Mouse (Mus musculus) kidney, embryonic 15.5 days (tissue): ENCODE measurements around the gene Hist1h1b. TPM values are rescaled to one million over a fixed set of nuclear protein-coding genes. Genes with fewer than 3 reads are reported as not detected.
"Not testable (repeated sequence)": the region's sequence is repeated elsewhere in the genome, so short reads cannot be mapped to it uniquely, and the experiment has no call there.

ENCODE experiments used
- ATAC-seq: fragments of 200-750 bp; cut with Nextera tagmentation; replicated peaks from 2 replicates; pipeline ENCODE4 v1.8.0; 2017; ENCODE audit warnings: moderate TSS enrichment; ENCODE audit not compliant: low FRiP score
- H3K27ac ChIP-seq: fragments of 300-500 bp; sonication (generic); 2 replicates; pipeline ENCODE4 v1.5.1; 2015; ENCODE audit warnings: mild to moderate bottlenecking, inconsistent platforms
- H3K27me3 ChIP-seq: fragments of 300-500 bp; sonication (generic); 2 replicates; pipeline ENCODE4 v1.6.1; 2015; ENCODE audit warnings: inconsistent platforms
- H3K36me3 ChIP-seq: fragments of 300-500 bp; sonication (generic); 2 replicates; pipeline ENCODE4 v1.6.1; 2015; ENCODE audit warnings: inconsistent platforms
- H3K4me1 ChIP-seq: fragments of 300-500 bp; sonication (generic); 2 replicates; pipeline ENCODE4 v1.6.1; 2015; ENCODE audit warnings: inconsistent platforms
- H3K4me2 ChIP-seq: fragments of 300-500 bp; sonication (generic); 2 replicates; pipeline ENCODE4 v1.6.1; 2015; ENCODE audit warnings: moderate library complexity, mild to moderate bottlenecking, inconsistent platforms
- H3K4me3 ChIP-seq: fragments of 300-500 bp; sonication (generic); replicated peaks from 2 replicates; pipeline ENCODE4 v1.5.1; 2015; ENCODE audit warnings: mild to moderate bottlenecking, inconsistent platforms
- H3K9ac ChIP-seq: fragments of 300-500 bp; sonication (generic); 2 replicates; pipeline ENCODE4 v1.6.1; 2015; ENCODE audit warnings: mild to moderate bottlenecking, inconsistent platforms
- H3K9me3 ChIP-seq: fragments of 300-500 bp; sonication (generic); replicated peaks from 2 replicates; pipeline ENCODE4 v1.6.1; 2016; ENCODE audit warnings: inconsistent platforms
- WGBS: fragments of 180-500 bp; shearing (Covaris S2); methylation state at CpG from one replicate; pipeline ENCODE4 v1.1.7; 2015; ENCODE audit warnings: mixed read lengths; 5-methylcytosine and 5-hydroxymethylcytosine counted together
- polyA plus RNA-seq: library from polyadenylated mRNA; unstranded; fragments of >200 nt; fragmentation: Nextera tagmentation; extraction: Ambion mirVana; gene quantifications from 2 replicates; pipeline ENCODE4 v1.2.1, GENCODE M21; 2015

The Hist1h1b gene
- polyA plus RNA-seq: 24.0 and 28.9 TPM in 2 replicates

GRCm38 (mm10) chr13:21779767-21780731 is at the start of gene Hist1h1b:
TSS of gene Hist1h1b (minus strand) at chr13:21780625.
- peak; percentile 62 for ATAC-seq
- Histone ChIP-seq H3K9ac (peak within 1 kb of the TSS; percentile 85), H3K27me3 (no peaks in the 10 kb centered on the region), H3K4me2 (peak within 1 kb of the TSS; percentile 74), H3K4me3 (peak within 1 kb of the TSS; percentile 52), H3K27ac (peak within 1 kb of the TSS; percentile 98), H3K4me1 (peaks cover 29% of the 10 kb centered on the region), H3K9me3 (no peaks in the 10 kb centered on the region), H3K36me3 (no peaks in the 10 kb centered on the region)
- WGBS: under 1% methylated on average over 44 of the region's 44 CpGs

GRCm38 (mm10) chr13:21828511-21828910 is 48.1 kb upstream of the Hist1h1b start:
- Histone ChIP-seq H3K4me1 (no peaks in the 10 kb centered on the region), H3K27ac (no peak overlapping the region), H3K4me2 (no peak overlapping the region), H3K36me3 (no peaks in the 10 kb centered on the region; the same call in 1 of the 2 replicates), H3K4me3 (no peak overlapping the region), H3K9ac (no peak overlapping the region), H3K27me3 (no peaks in the 10 kb centered on the region), H3K9me3 (no peaks in the 10 kb centered on the region)
- no peak for ATAC-seq
- 92% methylated on average over 3 of the region's 3 CpGs for WGBS

- H3K4me3 ChIP-seq, H3K4me2 ChIP-seq, H3K9ac ChIP-seq, H3K36me3 ChIP-seq, ATAC-seq, H3K9me3 ChIP-seq, H3K27ac ChIP-seq, H3K4me1 ChIP-seq, H3K27me3 ChIP-seq: not testable (repeated sequence)
- 80% methylated on average over 7 of the region's 16 CpGs for WGBS
These were observed 39.9 kb upstream of the Hist1h1b start for GRCm38 (mm10) chr13:21820082-21820890.

GRCm38 (mm10) chr13:21812092-21812491 is 31.7 kb upstream of the Hist1h1b start:
- H3K9me3 ChIP-seq, H3K9ac ChIP-seq, H3K36me3 ChIP-seq, H3K27me3 ChIP-seq, H3K4me1 ChIP-seq: not testable (repeated sequence)
- peak overlapping the region; percentile 50 for H3K4me2 ChIP-seq
- H3K4me3 ChIP-seq: peak overlapping the region; percentile 25; the same call in 1 of the 2 replicates
- WGBS: under 1% methylated on average over 14 of the region's 14 CpGs
- peak; percentile 47 for ATAC-seq
- peak overlapping the region; percentile 75 for H3K27ac ChIP-seq

- not testable (repeated sequence) for H3K9me3 ChIP-seq, H3K27me3 ChIP-seq, H3K9ac ChIP-seq, H3K4me1 ChIP-seq, H3K36me3 ChIP-seq
- H3K27ac ChIP-seq: peak within 1 kb of the TSS; percentile 75
- H3K4me3 ChIP-seq: peak within 1 kb of the TSS; percentile 25; the same call in 1 of the 2 replicates
- H3K4me2 ChIP-seq: peak within 1 kb of the TSS; percentile 50
- WGBS: no CpG with 5 or more reads among the region's 24 CpGs
- peak; percentile 41 for ATAC-seq
These were observed 31.1 kb upstream of the Hist1h1b start, which contains the start of gene Hist1h4m for GRCm38 (mm10) chr13:21811539-21811938. TSS of gene Hist1h4m (plus strand) at chr13:21811746.

- not testable (repeated sequence) for H3K9ac ChIP-seq, H3K4me1 ChIP-seq, H3K27ac ChIP-seq, H3K27me3 ChIP-seq, H3K36me3 ChIP-seq, H3K9me3 ChIP-seq, H3K4me2 ChIP-seq, H3K4me3 ChIP-seq
- no CpG with 5 or more reads among the region's 8 CpGs for WGBS
- ATAC-seq: peak; percentile 34
These were observed 30.6 kb upstream of the Hist1h1b start for GRCm38 (mm10) chr13:21811074-21811473.

- H3K36me3 ChIP-seq, H3K27ac ChIP-seq, H3K4me2 ChIP-seq, H3K4me3 ChIP-seq, H3K4me1 ChIP-seq, H3K27me3 ChIP-seq, H3K9ac ChIP-seq, H3K9me3 ChIP-seq: not testable (repeated sequence)
- peak; percentile 98 for ATAC-seq
- WGBS: no CpG with 5 or more reads among the region's 23 CpGs
These were observed 29.6 kb upstream of the Hist1h1b start, which contains the start of the genes Hist1h2bq and Hist1h2ao for GRCm38 (mm10) chr13:21810073-21810472. TSS of gene Hist1h2bq (minus strand) at chr13:21810197. TSS of gene Hist1h2ao (plus strand) at chr13:21810465.

GRCm38 (mm10) chr13:21803058-21803457 is 22.6 kb upstream of the Hist1h1b start:
- H3K9me3 ChIP-seq, H3K27me3 ChIP-seq, H3K4me1 ChIP-seq, H3K4me3 ChIP-seq, H3K36me3 ChIP-seq, H3K27ac ChIP-seq, H3K4me2 ChIP-seq, H3K9ac ChIP-seq: not testable (repeated sequence)
- ATAC-seq: peak; percentile 77
- no CpG with 5 or more reads among the region's 4 CpGs for WGBS

- not testable (repeated sequence) for H3K27me3 ChIP-seq, H3K9ac ChIP-seq
These were observed 16.7 kb upstream of the Hist1h1b start for GRCm38 (mm10) chr13:21797163-21797562.

GRCm38 (mm10) chr13:21795584-21795983 is 15.2 kb upstream of the Hist1h1b start:
- no peak overlapping the region for H3K27ac ChIP-seq
- H3K4me3 ChIP-seq: no peak overlapping the region
- 89% methylated on average over 7 of the region's 7 CpGs for WGBS
- no peaks in the 10 kb centered on the region for H3K9me3 ChIP-seq
- H3K9ac ChIP-seq: no peak overlapping the region
- no peaks in the 10 kb centered on the region for H3K36me3 ChIP-seq
- H3K4me1 ChIP-seq: peaks cover 5% of the 10 kb centered on the region; the same call in 1 of the 2 replicates
- no peak overlapping the region for H3K4me2 ChIP-seq
- ATAC-seq: no peak
- H3K27me3 ChIP-seq: no peaks in the 10 kb centered on the region

More at GRCm38 (mm10) chr13:21797163-21797562, 16.7 kb upstream of the Hist1h1b start:
- H3K4me2 ChIP-seq, H3K9me3 ChIP-seq, ATAC-seq, H3K4me3 ChIP-seq, H3K27ac ChIP-seq, H3K4me1 ChIP-seq, H3K36me3 ChIP-seq: not testable (repeated sequence)

- Histone ChIP-seq H3K4me1 (peaks cover 20% of the 10 kb centered on the region), H3K27ac (peak overlapping the region; percentile 48; the same call in 1 of the 2 replicates), H3K4me3 (peak overlapping the region; percentile 27), H3K4me2 (peak overlapping the region; percentile 54), H3K27me3 (no peaks in the 10 kb centered on the region), H3K9me3 (no peaks in the 10 kb centered on the region), H3K9ac (peak overlapping the region; percentile 49; the same call in 1 of the 2 replicates), H3K36me3 (no peaks in the 10 kb centered on the region)
- 7% methylated on average over 18 of the region's 18 CpGs for WGBS
- ATAC-seq: no peak
These were observed 10.3 kb upstream of the Hist1h1b start for GRCm38 (mm10) chr13:21790601-21791283.
